Mouse (Mus musculus) C2C12 (cell line): ENCODE measurements around the gene Stxbp1. TPM values are rescaled to one million over a fixed set of nuclear protein-coding genes. Genes with fewer than 3 reads are reported as not detected.

Experiments
- H3K27me3 ChIP-seq: one replicate; pipeline ENCODE4 v1.6.1; 2011; ENCODE audit not compliant: control insufficient read depth, insufficient read depth, insufficient read length
- H3K36me3 ChIP-seq: one replicate; pipeline ENCODE4 v1.6.1; 2011; ENCODE audit not compliant: control insufficient read depth, insufficient read depth
- H3K4me3 ChIP-seq: one replicate; pipeline ENCODE4 v1.5.1; 2011; ENCODE audit warnings: mild to moderate bottlenecking, control low read depth; ENCODE audit not compliant: poor library complexity, insufficient read depth, severe bottlenecking
- H3K79me2 ChIP-seq: one replicate; pipeline ENCODE4 v1.6.1; 2011; ENCODE audit not compliant: control insufficient read depth, insufficient read depth
- H3K79me3 ChIP-seq: one replicate; pipeline ENCODE4 v1.6.1; 2011; ENCODE audit warnings: low read depth, control low read depth
- H3ac ChIP-seq: one replicate; pipeline ENCODE3; 2011; ENCODE audit warnings: low read depth; ENCODE audit not compliant: control insufficient read depth, insufficient read length
- CEBPB ChIP-seq: IDR thresholded peaks from one replicate; pipeline ENCODE4 v1.6.1; 2011; ENCODE audit warnings: low read depth, mild to moderate bottlenecking, control low read depth, moderate library complexity
- CTCF ChIP-seq: IDR thresholded peaks from one replicate; pipeline ENCODE4 v1.5.1; 2011; ENCODE audit not compliant: control insufficient read depth, insufficient read depth, insufficient read length
- FOSL1 ChIP-seq: IDR thresholded peaks from one replicate; pipeline ENCODE4 v1.8.0; 2011; ENCODE audit warnings: mild to moderate bottlenecking, low read length; ENCODE audit not compliant: poor library complexity, insufficient read depth, severe bottlenecking
- MAX ChIP-seq: IDR thresholded peaks from one replicate; pipeline ENCODE4 v1.6.1; 2011; ENCODE audit warnings: mild to moderate bottlenecking, control low read depth
- MYOD1 ChIP-seq: IDR thresholded peaks from one replicate; pipeline ENCODE4 v1.6.1; 2011; ENCODE audit warnings: low read depth; ENCODE audit not compliant: control insufficient read depth, insufficient read length
- MYOG ChIP-seq: IDR thresholded peaks from one replicate; pipeline ENCODE4 v1.6.1; 2011; ENCODE audit not compliant: control insufficient read depth, insufficient read length; ENCODE audit errors: extremely low read depth
- USF1 ChIP-seq: IDR thresholded peaks from one replicate; pipeline ENCODE4 v1.6.1; 2011; ENCODE audit warnings: low read depth, mild to moderate bottlenecking, control low read depth, moderate library complexity
- polyA plus RNA-seq: library from polyadenylated mRNA; unstranded; fragments of >200 nt; fragmentation: generic; extraction: Trizol; gene quantifications from one replicate; pipeline ENCODE4 v1.2.1, GENCODE M21; 2012; ENCODE audit warnings: missing spikeins

The Stxbp1 gene
- polyA plus RNA-seq, 1 experiment = 28.7 TPM

GRCm38 (mm10) chr2:32818208-32818607 is 28.8 kb downstream of the Stxbp1 start:
- Histone ChIP-seq H3K79me2 (no peaks in the 10 kb centered on the region), H3K4me3 (no peak overlapping the region), H3ac (no peak overlapping the region), H3K79me3 (no peaks in the 10 kb centered on the region), H3K27me3 (no peaks in the 10 kb centered on the region), H3K36me3 (peaks cover 53% of the 10 kb centered on the region)
- TF ChIP-seq MYOD1 (no peak), USF1 (no peak), CEBPB (no peak), FOSL1 (no peak), MAX (no peak), CTCF (no peak), MYOG (no peak)

- H3K36me3 ChIP-seq = peaks cover 49% of the 10 kb centered on the region
- no peaks in the 10 kb centered on the region for H3K79me2 ChIP-seq
- H3ac ChIP-seq = no peak overlapping the region
- TF ChIP-seq MAX (no peak), USF1 (no peak), FOSL1 (no peak), MYOG (no peak), MYOD1 (no peak), CTCF (no peak), CEBPB (no peak)
- H3K79me3 ChIP-seq = no peaks in the 10 kb centered on the region
- H3K27me3 ChIP-seq = no peaks in the 10 kb centered on the region
- H3K4me3 ChIP-seq = no peak overlapping the region
Measured at GRCm38 (mm10) chr2:32817589-32817988, 29.5 kb downstream of the Stxbp1 start.

- no peaks in the 10 kb centered on the region for H3K27me3 ChIP-seq
- no peaks in the 10 kb centered on the region for H3K79me2 ChIP-seq
- no peak overlapping the region for H3ac ChIP-seq
- TF ChIP-seq MAX (no peak), MYOD1 (peak; percentile 56)
- peaks cover 48% of the 10 kb centered on the region for H3K36me3 ChIP-seq
- no peaks in the 10 kb centered on the region for H3K79me3 ChIP-seq
- no peak overlapping the region for H3K4me3 ChIP-seq
Measured at GRCm38 (mm10) chr2:32816946-32817581, 30.0 kb downstream of the Stxbp1 start.

- no peaks in the 10 kb centered on the region for H3K27me3 ChIP-seq
- TF ChIP-seq USF1 (no peak), CTCF (no peak), MAX (no peak), CEBPB (no peak), MYOD1 (no peak), FOSL1 (no peak), MYOG (no peak)
Measured at GRCm38 (mm10) chr2:32816497-32816896, 30.5 kb downstream of the Stxbp1 start.

GRCm38 (mm10) chr2:32811959-32812358 is 35.1 kb downstream of the Stxbp1 start:
- H3K4me3 ChIP-seq = no peak overlapping the region
- no peaks in the 10 kb centered on the region for H3K27me3 ChIP-seq
- H3ac ChIP-seq = no peak overlapping the region
- TF ChIP-seq CTCF (no peak), USF1 (no peak), FOSL1 (no peak), MAX (no peak), MYOD1 (no peak), MYOG (no peak), CEBPB (no peak)
- H3K79me3 ChIP-seq = no peaks in the 10 kb centered on the region
- H3K79me2 ChIP-seq = no peaks in the 10 kb centered on the region
- peaks cover 50% of the 10 kb centered on the region for H3K36me3 ChIP-seq

More at GRCm38 (mm10) chr2:32816497-32816896, 30.5 kb downstream of the Stxbp1 start:
- no peak overlapping the region for H3ac ChIP-seq
- peaks cover 47% of the 10 kb centered on the region for H3K36me3 ChIP-seq
- H3K79me2 ChIP-seq = no peaks in the 10 kb centered on the region
- H3K79me3 ChIP-seq = no peaks in the 10 kb centered on the region
- H3K4me3 ChIP-seq = no peak overlapping the region

GRCm38 (mm10) chr2:32808816-32809566 is 38.1 kb downstream of the Stxbp1 start:
- H3K27me3 ChIP-seq = no peaks in the 10 kb centered on the region
- no peak overlapping the region for H3ac ChIP-seq
- H3K79me3 ChIP-seq = no peaks in the 10 kb centered on the region
- H3K4me3 ChIP-seq = no peak overlapping the region
- H3K36me3 ChIP-seq = peaks cover 30% of the 10 kb centered on the region
- H3K79me2 ChIP-seq = no peaks in the 10 kb centered on the region
- no peak for TF ChIP-seq USF1
- no peak for TF ChIP-seq MAX
- no peak for TF ChIP-seq FOSL1
- TF ChIP-seq MYOD1 = no peak
- no peak for TF ChIP-seq CTCF
- TF ChIP-seq MYOG = no peak
- no peak for TF ChIP-seq CEBPB
